Mouse (Mus musculus) spleen, postnatal 14 days (tissue): ENCODE measurements around the gene Ifnb1.

Experiments
- DNase-seq, 2 experiments: peaks; one replicate each; pipeline ENCODE4 v3.0.0; 2021 to 2022; ENCODE audit warnings: low spot score in 2 of 2

Ifnb1 gene

GRCm38 (mm10) chr4:88501247-88501646, 21.3 kb downstream of the Ifnb1 start:
- DNase-seq = no peak

GRCm38 (mm10) chr4:88496321-88497018, 26.1 kb downstream of the Ifnb1 start:
- DNase-seq = no peak

GRCm38 (mm10) chr4:88489622-88490021, 33.0 kb downstream of the Ifnb1 start:
- no peak for DNase-seq

- no peak for DNase-seq
These were observed 34.5 kb downstream of the Ifnb1 start for GRCm38 (mm10) chr4:88488107-88488506.

- no peak for DNase-seq
These were observed 42.4 kb downstream of the Ifnb1 start for GRCm38 (mm10) chr4:88480130-88480529.

- no peak for DNase-seq
These were observed 43.8 kb downstream of the Ifnb1 start for GRCm38 (mm10) chr4:88478809-88479186.

GRCm38 (mm10) chr4:88478177-88478808, 44.3 kb downstream of the Ifnb1 start:
- no peak for DNase-seq

GRCm38 (mm10) chr4:88476511-88477210, 45.9 kb downstream of the Ifnb1 start:
- no peak for DNase-seq

GRCm38 (mm10) chr4:88476084-88476483, 46.5 kb downstream of the Ifnb1 start:
- no peak for DNase-seq
